Mouse (Mus musculus): Measurements from ENCODE around the gene Nudt19. TPM values are rescaled to one million over a fixed set of nuclear protein-coding genes. Genes with fewer than 3 reads are reported as not detected.
"Not testable (repeated sequence)": the region's sequence is repeated elsewhere in the genome, so short reads cannot be mapped to it uniquely, and the experiment has no call there.

Gene Nudt19
- polyA plus RNA-seq, 1 experiment from 2014 or later: 113 TPM

- Histone ChIP-seq H3K9ac (ENCODE audit: low read length) (no peak overlapping the region), H3K4me2 (ENCODE audit: low read length) (no peak overlapping the region), H3K27me3 (replicated peaks; ENCODE audit: control insufficient read depth, insufficient read depth, low read length) (peaks cover 23% of the 10 kb centered on the region), H3K4me1 (ENCODE audit: control insufficient read depth, insufficient read depth, low read length) (0 out of 2 replicates have a peak, but pooled peaks cover under 1% of the 10 kb centered on the region), H3K4me3 (ENCODE audit: low read depth, low read length) (no peak overlapping the region), H3K9me3 (replicated peaks; ENCODE audit: control insufficient read depth, low read length) (no peaks in the 10 kb centered on the region), H3K27ac (ENCODE audit: low read depth, low read length) (no peak overlapping the region), H3K36me3 (ENCODE audit: control insufficient read depth, insufficient read depth, low read length) (no peaks in the 10 kb centered on the region)
- 29% methylated on average over 4 of the region's 4 CpGs for WGBS
- ATAC-seq (no peak), DNase-seq (ENCODE audit: low spot score) (peak; percentile 25)
Measured at GRCm38 (mm10) chr7:35579849-35580248, 23.7 kb upstream of the Nudt19 start.

DNA sequence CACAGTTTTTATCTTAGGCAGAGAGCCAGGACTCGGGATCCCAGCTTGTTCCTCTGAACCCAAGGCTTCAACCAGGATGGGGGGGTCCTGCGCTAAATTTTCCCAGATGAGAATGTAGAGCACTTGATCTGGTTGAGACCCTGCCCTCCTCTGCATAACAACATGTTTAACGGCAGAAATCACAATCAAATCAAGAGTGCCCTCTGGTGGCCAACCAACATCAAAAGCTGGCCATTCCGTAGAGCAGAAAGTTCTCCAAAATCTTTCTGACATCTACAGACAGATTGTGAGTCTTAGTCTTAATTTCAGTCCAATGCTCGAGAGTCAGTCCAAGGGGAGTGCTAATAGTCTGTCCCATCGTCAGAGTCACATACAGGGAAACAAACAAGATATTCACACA lies 14.8 kb upstream of the Nudt19 start:
- 17% methylated on average over 6 of the region's 6 CpGs for WGBS
- not testable (repeated sequence) for H3K9me3 ChIP-seq (replicated peaks; ENCODE audit: control insufficient read depth, low read length); ATAC-seq; H3K9ac ChIP-seq (ENCODE audit: low read length); DNase-seq (ENCODE audit: low spot score); H3K27me3 ChIP-seq (replicated peaks; ENCODE audit: control insufficient read depth, insufficient read depth, low read length); H3K4me2 ChIP-seq (ENCODE audit: low read length); H3K4me1 ChIP-seq (ENCODE audit: control insufficient read depth, insufficient read depth, low read length); H3K36me3 ChIP-seq (ENCODE audit: control insufficient read depth, insufficient read depth, low read length); H3K4me3 ChIP-seq (ENCODE audit: low read depth, low read length); H3K27ac ChIP-seq (ENCODE audit: low read depth, low read length)

DNA sequence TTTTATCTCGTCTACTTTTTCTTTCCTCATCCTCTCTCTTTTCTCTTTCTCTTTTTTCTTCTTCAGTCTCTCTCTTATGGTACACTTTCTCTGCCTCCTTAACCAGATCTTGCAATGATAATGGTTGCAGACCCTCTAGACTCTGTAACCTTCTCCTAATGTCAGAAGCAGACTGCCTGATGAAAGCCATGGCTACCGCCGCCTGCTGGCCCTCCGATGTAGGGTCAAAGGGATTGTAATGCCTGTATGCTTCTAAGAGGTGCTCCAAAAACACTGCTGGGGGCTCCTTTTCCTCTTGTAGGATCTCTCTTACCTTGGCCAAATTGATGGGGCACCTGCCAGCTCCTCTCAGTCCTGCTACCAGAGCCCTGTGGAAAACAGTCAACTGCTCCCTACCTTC lies 13.6 kb upstream of the Nudt19 start:
- not testable (repeated sequence) for H3K9ac ChIP-seq (ENCODE audit: low read length); H3K4me1 ChIP-seq (ENCODE audit: control insufficient read depth, insufficient read depth, low read length); H3K4me3 ChIP-seq (ENCODE audit: low read depth, low read length); H3K9me3 ChIP-seq (replicated peaks; ENCODE audit: control insufficient read depth, low read length); H3K27ac ChIP-seq (ENCODE audit: low read depth, low read length); H3K4me2 ChIP-seq (ENCODE audit: low read length); ATAC-seq; DNase-seq (ENCODE audit: low spot score); H3K36me3 ChIP-seq (ENCODE audit: control insufficient read depth, insufficient read depth, low read length); H3K27me3 ChIP-seq (replicated peaks; ENCODE audit: control insufficient read depth, insufficient read depth, low read length)
- 92% methylated on average over 4 of the region's 4 CpGs for WGBS

GRCm38 (mm10) chr7:35565965-35566364 lies 9.9 kb upstream of the Nudt19 start:
- not testable (repeated sequence) for H3K9me3 ChIP-seq (replicated peaks; ENCODE audit: control insufficient read depth, low read length); H3K4me2 ChIP-seq (ENCODE audit: low read length); H3K36me3 ChIP-seq (ENCODE audit: control insufficient read depth, insufficient read depth, low read length); H3K4me3 ChIP-seq (ENCODE audit: low read depth, low read length); ATAC-seq; H3K9ac ChIP-seq (ENCODE audit: low read length); H3K27me3 ChIP-seq (replicated peaks; ENCODE audit: control insufficient read depth, insufficient read depth, low read length); DNase-seq (ENCODE audit: low spot score); H3K27ac ChIP-seq (ENCODE audit: low read depth, low read length); H3K4me1 ChIP-seq (ENCODE audit: control insufficient read depth, insufficient read depth, low read length)
- 79% methylated on average over 13 of the region's 13 CpGs for WGBS

- H3K27me3 ChIP-seq (replicated peaks; ENCODE audit: control insufficient read depth, insufficient read depth, low read length); H3K4me3 ChIP-seq (ENCODE audit: low read depth, low read length); H3K27ac ChIP-seq (ENCODE audit: low read depth, low read length); DNase-seq (ENCODE audit: low spot score); ATAC-seq; H3K4me2 ChIP-seq (ENCODE audit: low read length); H3K36me3 ChIP-seq (ENCODE audit: control insufficient read depth, insufficient read depth, low read length); H3K9me3 ChIP-seq (replicated peaks; ENCODE audit: control insufficient read depth, low read length); H3K4me1 ChIP-seq (ENCODE audit: control insufficient read depth, insufficient read depth, low read length); H3K9ac ChIP-seq (ENCODE audit: low read length): not testable (repeated sequence)
- 85% methylated on average over 10 of the region's 10 CpGs for WGBS
Measured at GRCm38 (mm10) chr7:35564872-35565271, 8.8 kb upstream of the Nudt19 start.

GRCm38 (mm10) chr7:35564067-35564865 lies 8.2 kb upstream of the Nudt19 start:
- Histone ChIP-seq H3K27me3 (replicated peaks; ENCODE audit: control insufficient read depth, insufficient read depth, low read length) (no peaks in the 10 kb centered on the region), H3K9ac (ENCODE audit: low read length) (no peak overlapping the region), H3K4me2 (ENCODE audit: low read length) (no peak overlapping the region), H3K27ac (ENCODE audit: low read depth, low read length) (no peak overlapping the region), H3K4me1 (ENCODE audit: control insufficient read depth, insufficient read depth, low read length) (no peaks in the 10 kb centered on the region), H3K9me3 (replicated peaks; ENCODE audit: control insufficient read depth, low read length) (no peaks in the 10 kb centered on the region), H3K4me3 (ENCODE audit: low read depth, low read length) (no peak overlapping the region), H3K36me3 (ENCODE audit: control insufficient read depth, insufficient read depth, low read length) (no peaks in the 10 kb centered on the region)
- 90% methylated on average over 2 of the region's 2 CpGs for WGBS
- DNase-seq (ENCODE audit: low spot score) (no peak), ATAC-seq (no peak)

DNA sequence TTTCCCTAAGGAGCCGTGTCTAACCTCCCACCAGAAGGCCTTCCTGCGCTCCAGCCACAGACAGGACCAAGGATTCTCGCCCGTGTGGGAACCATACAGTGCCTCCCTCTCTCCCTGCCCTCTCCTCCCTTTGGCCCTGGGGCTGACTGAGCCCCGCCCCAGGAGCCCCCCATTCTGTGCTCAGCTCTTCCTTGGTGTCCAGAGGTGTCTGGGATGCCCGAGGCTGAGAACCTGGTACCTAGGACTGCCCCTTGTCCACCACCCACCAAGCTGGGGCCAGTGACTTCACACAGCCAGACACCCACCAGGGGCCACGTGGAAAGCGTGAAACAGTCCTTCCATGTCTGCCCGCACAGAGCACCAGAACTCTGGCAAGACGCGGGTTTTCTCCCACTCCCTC lies 7.0 kb upstream of the Nudt19 start:
- no peaks in the 10 kb centered on the region for H3K36me3 ChIP-seq (ENCODE audit: control insufficient read depth, insufficient read depth, low read length)
- no peak overlapping the region for H3K27ac ChIP-seq (ENCODE audit: low read depth, low read length)
- no peak for DNase-seq (ENCODE audit: low spot score)
- H3K4me3 ChIP-seq (ENCODE audit: low read depth, low read length): no peak overlapping the region
- no peaks in the 10 kb centered on the region for H3K27me3 ChIP-seq (replicated peaks; ENCODE audit: control insufficient read depth, insufficient read depth, low read length)
- WGBS: 81% methylated on average over 11 of the region's 11 CpGs
- H3K4me2 ChIP-seq (ENCODE audit: low read length): no peak overlapping the region
- ATAC-seq: no peak
- H3K9ac ChIP-seq (ENCODE audit: low read length): no peak overlapping the region
- H3K9me3 ChIP-seq (replicated peaks; ENCODE audit: control insufficient read depth, low read length): no peaks in the 10 kb centered on the region
- no peaks in the 10 kb centered on the region for H3K4me1 ChIP-seq (ENCODE audit: control insufficient read depth, insufficient read depth, low read length)

GRCm38 (mm10) chr7:35559838-35560237 lies 3.7 kb upstream of the Nudt19 start:
- Histone ChIP-seq H3K36me3 (ENCODE audit: control insufficient read depth, insufficient read depth, low read length) (no peaks in the 10 kb centered on the region), H3K4me3 (ENCODE audit: low read depth, low read length) (no peak overlapping the region), H3K27ac (ENCODE audit: low read depth, low read length) (no peak overlapping the region), H3K4me1 (ENCODE audit: control insufficient read depth, insufficient read depth, low read length) (no peaks in the 10 kb centered on the region), H3K27me3 (replicated peaks; ENCODE audit: control insufficient read depth, insufficient read depth, low read length) (no peaks in the 10 kb centered on the region), H3K9me3 (replicated peaks; ENCODE audit: control insufficient read depth, low read length) (no peaks in the 10 kb centered on the region), H3K9ac (ENCODE audit: low read length) (no peak overlapping the region), H3K4me2 (ENCODE audit: low read length) (no peak overlapping the region)
- no peak for DNase-seq (ENCODE audit: low spot score)
- WGBS: 96% methylated on average over 3 of the region's 3 CpGs
- ATAC-seq: no peak

- DNase-seq (ENCODE audit: low spot score) (no peak), ATAC-seq (no peak)
- Histone ChIP-seq H3K27ac (ENCODE audit: low read depth, low read length) (no peak overlapping the region), H3K4me1 (ENCODE audit: control insufficient read depth, insufficient read depth, low read length) (no peaks in the 10 kb centered on the region), H3K9ac (ENCODE audit: low read length) (no peak overlapping the region), H3K4me2 (ENCODE audit: low read length) (no peak overlapping the region), H3K27me3 (replicated peaks; ENCODE audit: control insufficient read depth, insufficient read depth, low read length) (no peaks in the 10 kb centered on the region), H3K9me3 (replicated peaks; ENCODE audit: control insufficient read depth, low read length) (no peaks in the 10 kb centered on the region), H3K4me3 (ENCODE audit: low read depth, low read length) (no peak overlapping the region), H3K36me3 (ENCODE audit: control insufficient read depth, insufficient read depth, low read length) (no peaks in the 10 kb centered on the region)
- WGBS: 39% methylated on average over 2 of the region's 2 CpGs
Measured at GRCm38 (mm10) chr7:35558681-35559080, 2.6 kb upstream of the Nudt19 start.

All from forebrain, embryonic 14.5 days (tissue).